Comparison of ENCODE assay signal across 15 mouse cellular contexts in genomic region chr2:103792009-103792408, GRCm38 (mm10).
"Had no signal": no experiment of that assay in that cellular context is flagged by ENCODE, and none has a peak within 500 bp of the region (broad histone marks: within the 10 kb centered on the region; RNA-seq: fewer than 3 reads in every experiment).

No protein-coding gene starts in this region.

- H3K9me3 ChIP-seq: limb, embryonic 15.5 days; liver, embryonic 12.5 days; midbrain, embryonic 10.5 days had no signal

- H3K9ac ChIP-seq: limb, embryonic 15.5 days; liver, embryonic 12.5 days; lung, embryonic 14.5 days had no signal

- ATAC-seq: intestine, postnatal 0 days; liver, embryonic 12.5 days had no signal

- H3K4me2 ChIP-seq: limb, embryonic 15.5 days; liver, embryonic 12.5 days; lung, embryonic 14.5 days had no signal

- DNase-seq: kidney, adult 8-10 months; kidney, postnatal 25 days; lung, embryonic 14.5 days; lung, postnatal 10 days; lung, postnatal 4 days; right cerebral cortex, postnatal 4 days; spleen, adult 18-20 months; thymus, adult 2 months; thymus, postnatal 36 days had no signal

- H3K4me3 ChIP-seq: left cerebral cortex, adult 2 months; limb, embryonic 15.5 days; liver, embryonic 12.5 days; midbrain, embryonic 10.5 days; myocyte had no signal

- H3K27ac ChIP-seq: left cerebral cortex, adult 2 months; limb, embryonic 15.5 days; liver, embryonic 12.5 days; midbrain, embryonic 10.5 days had no signal

- H3K27me3 ChIP-seq: limb, embryonic 15.5 days; liver, embryonic 12.5 days had no signal
